Mouse (Mus musculus) adrenal gland, adult 2 months (tissue): Measurements from ENCODE around the gene Gm3500. TPM values are rescaled to one million over a fixed set of nuclear protein-coding genes. Genes with fewer than 3 reads are reported as not detected.
"Not testable (repeated sequence)": the region's sequence is repeated elsewhere in the genome, so short reads cannot be mapped to it uniquely, and the experiment has no call there.

Experiments
- DNase-seq: peaks from one replicate; pipeline ENCODE4 v3.0.0; 2021
- long read RNA-seq: library from polyadenylated mRNA; stranded (forward); transcript quantifications from one replicate; pipeline ENCODE4 v2.0.0, GENCODE M21; 2021
- polyA plus RNA-seq: library from polyadenylated mRNA; depleted of rRNA; stranded (reverse); fragments of >200 nt; gene quantifications from 2 replicates; pipeline ENCODE4 v1.2.3, GENCODE M21; 2012; rRNA removed
- total RNA-seq, 2 experiments: library from RNA; stranded (reverse); gene quantifications; 2 replicates each; pipeline ENCODE4 v1.2.3; 2021

Gene Gm3500
- total RNA-seq (not detected), polyA plus RNA-seq (not detected in 2 replicates)
- long read RNA-seq = 0 reads

DNA sequence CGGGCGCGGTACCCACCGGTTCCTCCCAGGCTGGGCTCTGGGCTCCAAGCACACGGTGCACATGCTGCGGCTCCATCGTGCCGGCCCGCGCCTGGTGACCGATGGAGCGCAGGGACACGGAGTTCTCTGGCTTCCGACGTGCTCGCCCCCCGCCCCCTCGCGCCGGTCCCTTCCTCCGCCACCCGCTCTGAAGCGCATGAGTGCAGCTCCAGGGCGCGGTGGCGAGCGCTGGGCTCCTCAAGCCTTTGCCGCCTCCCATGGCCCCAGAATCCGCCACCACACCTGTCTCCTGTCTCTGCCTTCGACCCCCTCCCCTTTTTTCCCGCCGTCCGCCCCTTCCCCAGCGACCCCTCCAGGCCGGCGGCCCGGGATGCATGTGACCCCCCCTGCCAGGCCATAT is at the start of gene Gm3500:
Gene Gm3500 (minus strand): TSS at position 101 of the 400 bp plus-strand sequence.
- DNase-seq = not testable (repeated sequence)

DNA sequence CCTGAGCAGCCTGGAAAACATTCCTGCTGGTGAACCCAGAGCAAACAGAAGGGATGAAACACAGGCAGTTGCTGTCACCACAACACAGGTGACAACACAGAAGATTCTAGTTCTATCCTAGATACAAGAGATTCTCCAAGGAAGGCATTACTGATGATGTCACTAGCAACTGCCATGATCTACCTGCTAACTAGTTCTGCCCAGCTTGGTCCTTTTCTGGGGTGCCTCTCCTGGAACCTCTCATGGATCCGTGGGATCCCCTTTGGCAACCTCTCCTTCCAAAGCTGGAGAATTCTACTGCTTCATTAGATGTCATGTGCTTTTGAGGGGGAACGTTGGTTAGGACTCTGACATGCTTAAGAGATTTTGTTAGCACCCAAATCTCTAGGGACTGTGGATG is 54.0 kb downstream of the Gm3500 start, which contains the start of gene Gm3542:
Gene Gm3542 (minus strand): TSS at position 101 of the 400 bp plus-strand sequence.
- DNase-seq = not testable (repeated sequence)

Other genes with a start within 250 kb of the Gm3500 start
- gene Gm3317, start 224.5 kb downstream of the Gm3500 start, total RNA-seq = not detected
- not detected in 2 replicates for gene Gm3317, start 224.5 kb downstream of the Gm3500 start, polyA plus RNA-seq
- gene Gm8271, start 203.3 kb downstream of the Gm3500 start, total RNA-seq = not detected
- not detected in 2 replicates for gene Gm8271, start 203.3 kb downstream of the Gm3500 start, polyA plus RNA-seq
- not detected for gene Gm3526, start 128.5 kb downstream of the Gm3500 start, total RNA-seq
- 0.06 TPM in 1 of 2 replicates, not detected in the other for gene Gm3526, start 128.5 kb downstream of the Gm3500 start, polyA plus RNA-seq
- not detected for gene Gm3542, start 54.1 kb downstream of the Gm3500 start, total RNA-seq
- not detected in 2 replicates for gene Gm3542, start 54.1 kb downstream of the Gm3500 start, polyA plus RNA-seq
- gene Gm3194, start 66.4 kb upstream of the Gm3500 start, total RNA-seq = not detected
- gene Gm3194, start 66.4 kb upstream of the Gm3500 start, polyA plus RNA-seq = not detected in 2 replicates
- gene Gm8246, start 88.8 kb upstream of the Gm3500 start, total RNA-seq = not detected
- gene Gm8246, start 88.8 kb upstream of the Gm3500 start, polyA plus RNA-seq = not detected in 2 replicates
- gene Gm3187, start 95.2 kb upstream of the Gm3500 start, total RNA-seq = not detected
- not detected in 2 replicates for gene Gm3187, start 95.2 kb upstream of the Gm3500 start, polyA plus RNA-seq
- gene Gm3488, start 112.6 kb upstream of the Gm3500 start, total RNA-seq = not detected
- gene Gm3488, start 112.6 kb upstream of the Gm3500 start, polyA plus RNA-seq = 0.06 TPM in 1 of 2 replicates, not detected in the other
- gene Gm3532, start 149.4 kb upstream of the Gm3500 start, total RNA-seq = not detected
- gene Gm3532, start 149.4 kb upstream of the Gm3500 start, polyA plus RNA-seq = not detected in 2 replicates
- not detected for gene Gm8265, start 244.0 kb upstream of the Gm3500 start, total RNA-seq
- gene Gm8265, start 244.0 kb upstream of the Gm3500 start, polyA plus RNA-seq = not detected in 2 replicates